Mouse (Mus musculus): ENCODE data around the gene Plekhj1. TPM values are rescaled to one million over a fixed set of nuclear protein-coding genes. Genes with fewer than 3 reads are reported as not detected.
A peak's percentile ranks its signal among the peaks of the same experiment; 100 is the strongest.

Gene Plekhj1
- polyA plus RNA-seq, 1 experiment: 59.1 TPM

- Histone ChIP-seq H3K4me1 (ENCODE audit: control insufficient read depth, insufficient read depth, low read length) (no peaks in the 10 kb centered on the region), H3K4me3 (ENCODE audit: insufficient read depth, low read length) (peak overlapping the region; percentile 99), H3K27ac (ENCODE audit: insufficient read depth, low read length) (peak overlapping the region; percentile 77; the same call in 1 of the 2 replicates)
- TF ChIP-seq CTCF (IDR thresholded peaks at IDR 0.05; ENCODE audit: borderline replicate concordance, insufficient read depth, low read length) (no peak), POLR2A (IDR thresholded peaks at IDR 0.05; ENCODE audit: low read depth, low read length) (no peak)
Measured at GRCm38 (mm10) chr10:80827063-80827869, 28.8 kb upstream of the Plekhj1 start.

GRCm38 (mm10) chr10:80826151-80827062, 28.0 kb upstream of the Plekhj1 start, which contains the start of gene Oaz1:
Gene Oaz1, plus strand, starts transcription at chr10:80826656.
- H3K4me1 ChIP-seq (ENCODE audit: control insufficient read depth, insufficient read depth, low read length): no peaks in the 10 kb centered on the region
- H3K4me3 ChIP-seq (ENCODE audit: insufficient read depth, low read length): peak within 1 kb of the TSS; percentile 99
- peak within 1 kb of the TSS; percentile 77 for H3K27ac ChIP-seq (ENCODE audit: insufficient read depth, low read length)
- TF ChIP-seq CTCF (IDR thresholded peaks at IDR 0.05; ENCODE audit: borderline replicate concordance, insufficient read depth, low read length): no peak
- TF ChIP-seq POLR2A (IDR thresholded peaks at IDR 0.05; ENCODE audit: low read depth, low read length): peak; percentile 98

- no peaks in the 10 kb centered on the region for H3K4me1 ChIP-seq (ENCODE audit: control insufficient read depth, insufficient read depth, low read length)
- no peak overlapping the region for H3K4me3 ChIP-seq (ENCODE audit: insufficient read depth, low read length)
- TF ChIP-seq CTCF (IDR thresholded peaks at IDR 0.05; ENCODE audit: borderline replicate concordance, insufficient read depth, low read length) (no peak), POLR2A (IDR thresholded peaks at IDR 0.05; ENCODE audit: low read depth, low read length) (no peak)
- no peak overlapping the region for H3K27ac ChIP-seq (ENCODE audit: insufficient read depth, low read length)
Measured at GRCm38 (mm10) chr10:80824827-80825226, 26.4 kb upstream of the Plekhj1 start.

- H3K4me3 ChIP-seq (ENCODE audit: insufficient read depth, low read length): no peak overlapping the region
- no peaks in the 10 kb centered on the region for H3K4me1 ChIP-seq (ENCODE audit: control insufficient read depth, insufficient read depth, low read length)
- TF ChIP-seq CTCF (IDR thresholded peaks at IDR 0.05; ENCODE audit: borderline replicate concordance, insufficient read depth, low read length): no peak
- no peak for TF ChIP-seq POLR2A (IDR thresholded peaks at IDR 0.05; ENCODE audit: low read depth, low read length)
- H3K27ac ChIP-seq (ENCODE audit: insufficient read depth, low read length): no peak overlapping the region
Measured at GRCm38 (mm10) chr10:80823847-80824643, 25.6 kb upstream of the Plekhj1 start.

- no peaks in the 10 kb centered on the region for H3K4me1 ChIP-seq (ENCODE audit: control insufficient read depth, insufficient read depth, low read length)
- TF ChIP-seq CTCF (IDR thresholded peaks at IDR 0.05; ENCODE audit: borderline replicate concordance, insufficient read depth, low read length): no peak
- no peak for TF ChIP-seq POLR2A (IDR thresholded peaks at IDR 0.05; ENCODE audit: low read depth, low read length)
- H3K27ac ChIP-seq (ENCODE audit: insufficient read depth, low read length): no peak overlapping the region
- no peak overlapping the region for H3K4me3 ChIP-seq (ENCODE audit: insufficient read depth, low read length)
Measured at GRCm38 (mm10) chr10:80823316-80823715, 24.9 kb upstream of the Plekhj1 start.

- Histone ChIP-seq H3K4me3 (ENCODE audit: insufficient read depth, low read length) (no peak overlapping the region), H3K4me1 (ENCODE audit: control insufficient read depth, insufficient read depth, low read length) (no peaks in the 10 kb centered on the region), H3K27ac (ENCODE audit: insufficient read depth, low read length) (no peak overlapping the region)
- no peak for TF ChIP-seq CTCF (IDR thresholded peaks at IDR 0.05; ENCODE audit: borderline replicate concordance, insufficient read depth, low read length)
- no peak for TF ChIP-seq POLR2A (IDR thresholded peaks at IDR 0.05; ENCODE audit: low read depth, low read length)
Measured at GRCm38 (mm10) chr10:80822528-80822927, 24.1 kb upstream of the Plekhj1 start.

GRCm38 (mm10) chr10:80821991-80822390, 23.6 kb upstream of the Plekhj1 start:
- Histone ChIP-seq H3K4me3 (ENCODE audit: insufficient read depth, low read length) (no peak overlapping the region), H3K4me1 (ENCODE audit: control insufficient read depth, insufficient read depth, low read length) (no peaks in the 10 kb centered on the region), H3K27ac (ENCODE audit: insufficient read depth, low read length) (no peak overlapping the region)
- TF ChIP-seq CTCF (IDR thresholded peaks at IDR 0.05; ENCODE audit: borderline replicate concordance, insufficient read depth, low read length) (no peak), POLR2A (IDR thresholded peaks at IDR 0.05; ENCODE audit: low read depth, low read length) (no peak)

- H3K4me1 ChIP-seq (ENCODE audit: control insufficient read depth, insufficient read depth, low read length): no peaks in the 10 kb centered on the region
- no peak overlapping the region for H3K27ac ChIP-seq (ENCODE audit: insufficient read depth, low read length)
- no peak for TF ChIP-seq CTCF (IDR thresholded peaks at IDR 0.05; ENCODE audit: borderline replicate concordance, insufficient read depth, low read length)
- no peak for TF ChIP-seq POLR2A (IDR thresholded peaks at IDR 0.05; ENCODE audit: low read depth, low read length)
- H3K4me3 ChIP-seq (ENCODE audit: insufficient read depth, low read length): no peak overlapping the region
Measured at GRCm38 (mm10) chr10:80819406-80819805, 21.0 kb upstream of the Plekhj1 start.

All from embryonic fibroblast, embryonic 13.5 days (primary cell).